Mouse (Mus musculus) intestine, embryonic 15.5 days (tissue): ENCODE measurements around the gene Clta. TPM values are rescaled to one million over a fixed set of nuclear protein-coding genes. Genes with fewer than 3 reads are reported as not detected.

Experiments used
- ATAC-seq: fragments of 200-750 bp; cut with Nextera tagmentation; 2 replicates; pipeline ENCODE4 v1.8.0; 2017; ENCODE audit warnings: moderate TSS enrichment, moderate library complexity
- H3K27ac ChIP-seq: fragments of 300-500 bp; sonication (generic); 2 replicates; pipeline ENCODE4 v1.5.1; 2015; ENCODE audit warnings: mild to moderate bottlenecking, inconsistent platforms
- H3K27me3 ChIP-seq: fragments of 300-500 bp; sonication (generic); replicated peaks from 2 replicates; pipeline ENCODE4 v1.6.1; 2015; ENCODE audit warnings: inconsistent platforms
- H3K36me3 ChIP-seq: fragments of 300-500 bp; sonication (generic); 2 replicates; pipeline ENCODE4 v1.6.1; 2015; ENCODE audit warnings: inconsistent platforms
- H3K4me1 ChIP-seq: fragments of 300-500 bp; sonication (generic); replicated peaks from 2 replicates; pipeline ENCODE4 v1.6.1; 2015; ENCODE audit warnings: inconsistent platforms
- H3K4me2 ChIP-seq: fragments of 300-500 bp; sonication (generic); replicated peaks from 2 replicates; pipeline ENCODE4 v1.6.1; 2015; ENCODE audit warnings: mild to moderate bottlenecking, inconsistent platforms
- H3K4me3 ChIP-seq: fragments of 300-500 bp; sonication (generic); replicated peaks from 2 replicates; pipeline ENCODE4 v1.5.1; 2015; ENCODE audit warnings: inconsistent platforms
- H3K9ac ChIP-seq: fragments of 300-500 bp; sonication (generic); 2 replicates; pipeline ENCODE4 v1.6.1; 2015; ENCODE audit warnings: inconsistent platforms
- H3K9me3 ChIP-seq: fragments of 300-500 bp; sonication (generic); 2 replicates; pipeline ENCODE4 v1.6.1; 2016; ENCODE audit warnings: inconsistent platforms
- WGBS: fragments of 180-500 bp; shearing (Covaris S2); methylation state at CpG from one replicate; pipeline ENCODE4 v1.1.7; 2015; 5-methylcytosine and 5-hydroxymethylcytosine counted together
- polyA plus RNA-seq: library from polyadenylated mRNA; unstranded; fragments of >200 nt; fragmentation: Nextera tagmentation; extraction: Ambion mirVana; gene quantifications from 2 replicates; pipeline ENCODE4 v1.2.1, GENCODE M21; 2015

Gene Clta
- polyA plus RNA-seq, result 260 and 272 TPM in 2 replicates

- Histone ChIP-seq H3K9ac (no peak within 1 kb of the TSS), H3K4me2 (no peak within 1 kb of the TSS), H3K4me1 (no peaks in the 10 kb centered on the region), H3K9me3 (no peaks in the 10 kb centered on the region), H3K27me3 (no peaks in the 10 kb centered on the region), H3K4me3 (no peak within 1 kb of the TSS), H3K27ac (no peak within 1 kb of the TSS), H3K36me3 (no peaks in the 10 kb centered on the region)
- ATAC-seq, result peak; percentile 67; the same call in 1 of the 2 replicates
- 88% methylated on average over 5 of the region's 5 CpGs for WGBS
Measured at GRCm38 (mm10) chr4:44004126-44004525, at the start of gene Clta. Gene Clta, plus strand, starts transcription at chr4:44004452.

- peak within 1 kb of the TSS; percentile 67 for H3K9ac ChIP-seq
- H3K4me1 ChIP-seq, result peaks cover 22% of the 10 kb centered on the region
- peak within 1 kb of the TSS; percentile 96 for H3K4me2 ChIP-seq
- no peaks in the 10 kb centered on the region for H3K9me3 ChIP-seq
- H3K4me3 ChIP-seq, result peak within 1 kb of the TSS; percentile 70
- no peaks in the 10 kb centered on the region for H3K36me3 ChIP-seq
- under 1% methylated on average over 45 of the region's 45 CpGs for WGBS
- H3K27ac ChIP-seq, result peak within 1 kb of the TSS; percentile 92
- peak; percentile 91 for ATAC-seq
- H3K27me3 ChIP-seq, result no peaks in the 10 kb centered on the region
Measured at GRCm38 (mm10) chr4:43957292-43957845, 46.9 kb upstream of the Clta start, which contains the start of gene Glipr2. Gene Glipr2, plus strand, starts transcription at chr4:43957401.

- peak overlapping the region; percentile 67 for H3K9ac ChIP-seq
- no peaks in the 10 kb centered on the region for H3K27me3 ChIP-seq
- H3K9me3 ChIP-seq, result no peaks in the 10 kb centered on the region
- no peaks in the 10 kb centered on the region for H3K36me3 ChIP-seq
- peak overlapping the region; percentile 70 for H3K4me3 ChIP-seq
- WGBS, result 0% methylated on average over 26 of the region's 26 CpGs
- H3K4me2 ChIP-seq, result peak overlapping the region; percentile 96
- peaks cover 22% of the 10 kb centered on the region for H3K4me1 ChIP-seq
- ATAC-seq, result peak; percentile 53
- peak overlapping the region; percentile 92 for H3K27ac ChIP-seq
Measured at GRCm38 (mm10) chr4:43957846-43958461, 46.3 kb upstream of the Clta start.

GRCm38 (mm10) chr4:43959523-43960179, 44.6 kb upstream of the Clta start:
- Histone ChIP-seq H3K4me1 (peaks cover 32% of the 10 kb centered on the region), H3K9ac (no peak overlapping the region), H3K27ac (no peak overlapping the region), H3K4me3 (no peak overlapping the region), H3K27me3 (no peaks in the 10 kb centered on the region), H3K4me2 (peak overlapping the region; percentile 96), H3K36me3 (no peaks in the 10 kb centered on the region), H3K9me3 (no peaks in the 10 kb centered on the region)
- WGBS, result 53% methylated on average over 9 of the region's 9 CpGs
- ATAC-seq, result no peak

- Histone ChIP-seq H3K27me3 (no peaks in the 10 kb centered on the region), H3K4me3 (no peak overlapping the region), H3K36me3 (no peaks in the 10 kb centered on the region), H3K9ac (no peak overlapping the region), H3K9me3 (no peaks in the 10 kb centered on the region), H3K4me2 (peak overlapping the region; percentile 96), H3K27ac (no peak overlapping the region), H3K4me1 (peaks cover 35% of the 10 kb centered on the region)
- no peak for ATAC-seq
- 58% methylated on average over 6 of the region's 6 CpGs for WGBS
Measured at GRCm38 (mm10) chr4:43960207-43960606, 44.0 kb upstream of the Clta start.

GRCm38 (mm10) chr4:43964326-43964833, 39.9 kb upstream of the Clta start:
- Histone ChIP-seq H3K27me3 (no peaks in the 10 kb centered on the region), H3K27ac (0 out of 2 replicates have a peak overlapping the region, but pooled peaks have one; percentile 25), H3K4me3 (no peak overlapping the region), H3K9ac (no peak overlapping the region), H3K4me2 (0 out of 2 replicates have a peak overlapping the region, but pooled peaks have one; percentile 9), H3K9me3 (no peaks in the 10 kb centered on the region), H3K4me1 (peaks cover 41% of the 10 kb centered on the region), H3K36me3 (no peaks in the 10 kb centered on the region)
- ATAC-seq, result peak; percentile 44; the same call in 1 of the 2 replicates
- 46% methylated on average over 2 of the region's 2 CpGs for whole genome bisulfite sequencing

GRCm38 (mm10) chr4:43964951-43965684, 39.1 kb upstream of the Clta start:
- Histone ChIP-seq H3K36me3 (no peaks in the 10 kb centered on the region), H3K4me3 (no peak overlapping the region), H3K27ac (no peak overlapping the region), H3K9ac (no peak overlapping the region), H3K4me1 (peaks cover 38% of the 10 kb centered on the region), H3K9me3 (no peaks in the 10 kb centered on the region), H3K27me3 (no peaks in the 10 kb centered on the region), H3K4me2 (no peak overlapping the region)
- ATAC-seq, result peak; percentile 47; the same call in 1 of the 2 replicates
- WGBS, result 54% methylated on average over 4 of the region's 4 CpGs

- Histone ChIP-seq H3K4me2 (no peak overlapping the region), H3K27me3 (no peaks in the 10 kb centered on the region), H3K9me3 (no peaks in the 10 kb centered on the region), H3K4me3 (no peak overlapping the region), H3K27ac (no peak overlapping the region), H3K4me1 (peaks cover 38% of the 10 kb centered on the region), H3K9ac (no peak overlapping the region), H3K36me3 (no peaks in the 10 kb centered on the region)
- no peak for ATAC-seq
- 78% methylated on average over 7 of the region's 7 CpGs for WGBS
Measured at GRCm38 (mm10) chr4:43965856-43966535, 38.3 kb upstream of the Clta start.

- H3K4me2 ChIP-seq, result peak overlapping the region; percentile 9; the same call in 1 of the 2 replicates
- WGBS, result 41% methylated on average over 13 of the region's 13 CpGs
- H3K4me3 ChIP-seq, result no peak overlapping the region
- no peak for ATAC-seq
- peaks cover 51% of the 10 kb centered on the region for H3K4me1 ChIP-seq
- H3K9ac ChIP-seq, result no peak overlapping the region
- peak overlapping the region; percentile 66 for H3K27ac ChIP-seq
- H3K27me3 ChIP-seq, result no peaks in the 10 kb centered on the region
- no peaks in the 10 kb centered on the region for H3K36me3 ChIP-seq
- no peaks in the 10 kb centered on the region for H3K9me3 ChIP-seq
Measured at GRCm38 (mm10) chr4:43968650-43969049, 35.6 kb upstream of the Clta start.

- Histone ChIP-seq H3K4me1 (peaks cover 43% of the 10 kb centered on the region), H3K27ac (peak overlapping the region; percentile 44; the same call in 1 of the 2 replicates), H3K27me3 (no peaks in the 10 kb centered on the region), H3K9ac (no peak overlapping the region), H3K4me3 (no peak overlapping the region), H3K9me3 (no peaks in the 10 kb centered on the region), H3K36me3 (no peaks in the 10 kb centered on the region), H3K4me2 (0 out of 2 replicates have a peak overlapping the region, but pooled peaks have one; percentile 19)
- WGBS, result 22% methylated on average over 4 of the region's 4 CpGs
- ATAC-seq, result no peak
Measured at GRCm38 (mm10) chr4:43969373-43969772, 34.9 kb upstream of the Clta start.
